Mouse (Mus musculus): ENCODE measurements around the gene Fam208b. TPM values are rescaled to one million over a fixed set of nuclear protein-coding genes. Genes with fewer than 3 reads are reported as not detected.
"Not testable (repeated sequence)": the region's sequence is repeated elsewhere in the genome, so short reads cannot be mapped to it uniquely, and the experiment has no call there.

Gene Fam208b
- polyA plus RNA-seq, 1 experiment from 2014 or later, result 12.5 TPM

- not testable (repeated sequence) for DNase-seq (ENCODE audit: low spot score)
These were observed 91.6 kb downstream of the Fam208b start for GRCm38 (mm10) chr13:3519357-3519756.

Other genes starting within 250 kb of the Fam208b start
- 449 and 459 TPM in 2 replicates for gene Gdi2, start 73.0 kb downstream of the Fam208b start, polyA plus RNA-seq (2015; fragmentation: Nextera tagmentation; extraction: Ambion mirVana)
- 6.5 and 7.5 TPM in 2 replicates for gene Asb13, start 22.9 kb upstream of the Fam208b start, polyA plus RNA-seq (2015; fragmentation: Nextera tagmentation; extraction: Ambion mirVana)
- 0.35 and 1.2 TPM in 2 replicates for gene Calml3, start 193.2 kb upstream of the Fam208b start, polyA plus RNA-seq (2015; fragmentation: Nextera tagmentation; extraction: Ambion mirVana)
- gene Calm4, start 226.6 kb upstream of the Fam208b start, polyA plus RNA-seq (2015; fragmentation: Nextera tagmentation; extraction: Ambion mirVana), result 1.4 and 1.9 TPM in 2 replicates
- 0.39 TPM in 1 of 2 replicates, not detected in the other for gene Calm5, start 243.1 kb upstream of the Fam208b start, polyA plus RNA-seq (2015; fragmentation: Nextera tagmentation; extraction: Ambion mirVana)